Mouse (Mus musculus) lung, embryonic 15.5 days (tissue): ENCODE measurements around the gene Prph. TPM values are rescaled to one million over a fixed set of nuclear protein-coding genes. Genes with fewer than 3 reads are reported as not detected.

Experiments used
- ATAC-seq: fragments of 200-750 bp; cut with Nextera tagmentation; 2 replicates; pipeline ENCODE4 v1.8.0; 2017; ENCODE audit warnings: moderate number of reproducible peaks, borderline replicate concordance; ENCODE audit not compliant: low FRiP score, low TSS enrichment; ENCODE audit errors: extremely low read depth
- H3K27ac ChIP-seq: fragments of 300-500 bp; sonication (generic); 2 replicates; pipeline ENCODE4 v1.5.1; 2015; ENCODE audit warnings: moderate library complexity, mild to moderate bottlenecking, inconsistent platforms
- H3K27me3 ChIP-seq: fragments of 300-500 bp; sonication (generic); 2 replicates; pipeline ENCODE4 v1.6.1; 2015; ENCODE audit warnings: inconsistent platforms
- H3K36me3 ChIP-seq: fragments of 300-500 bp; sonication (generic); 2 replicates; pipeline ENCODE4 v1.6.1; 2015; ENCODE audit warnings: inconsistent platforms
- H3K4me1 ChIP-seq: fragments of 300-500 bp; sonication (generic); 2 replicates; pipeline ENCODE4 v1.6.1; 2015; ENCODE audit warnings: inconsistent platforms
- H3K4me2 ChIP-seq: fragments of 300-500 bp; sonication (generic); 2 replicates; pipeline ENCODE4 v1.6.1; 2015; ENCODE audit warnings: inconsistent platforms, mild to moderate bottlenecking, moderate library complexity
- H3K4me3 ChIP-seq: fragments of 300-500 bp; sonication (generic); 2 replicates; pipeline ENCODE4 v1.5.1; 2015; ENCODE audit warnings: mild to moderate bottlenecking, inconsistent platforms
- H3K9ac ChIP-seq: fragments of 300-500 bp; sonication (generic); 2 replicates; pipeline ENCODE4 v1.6.1; 2015; ENCODE audit warnings: inconsistent platforms
- H3K9me3 ChIP-seq: fragments of 300-500 bp; sonication (generic); 2 replicates; pipeline ENCODE4 v1.6.1; 2016; ENCODE audit warnings: inconsistent platforms
- WGBS: fragments of 180-500 bp; shearing (Covaris S2); methylation state at CpG from one replicate; pipeline ENCODE4 v1.1.7; 2015; 5-methylcytosine and 5-hydroxymethylcytosine counted together
- polyA plus RNA-seq: library from polyadenylated mRNA; unstranded; fragments of >200 nt; fragmentation: Nextera tagmentation; extraction: Ambion mirVana; gene quantifications from 2 replicates; pipeline ENCODE4 v1.2.1, GENCODE M21; 2015

Prph gene
- polyA plus RNA-seq: 3.1 and 6.8 TPM in 2 replicates

GRCm38 (mm10) chr15:99055040-99055439 is at the start of gene Prph:
TSS of gene Prph (plus strand) at chr15:99055174.
- no peak for ATAC-seq
- H3K27ac ChIP-seq: no peak within 1 kb of the TSS
- no peaks in the 10 kb centered on the region for H3K9me3 ChIP-seq
- H3K4me2 ChIP-seq: peak within 1 kb of the TSS; percentile 75
- 2% methylated on average over 30 of the region's 30 CpGs for WGBS
- peaks cover 81% of the 10 kb centered on the region for H3K27me3 ChIP-seq
- 0 out of 2 replicates have a peak within 1 kb of the TSS, but pooled peaks have one; percentile 11 for H3K9ac ChIP-seq
- peak within 1 kb of the TSS; percentile 35 for H3K4me3 ChIP-seq
- peaks cover 24% of the 10 kb centered on the region for H3K4me1 ChIP-seq
- no peaks in the 10 kb centered on the region for H3K36me3 ChIP-seq

GRCm38 (mm10) chr15:99008801-99009241 is 46.2 kb upstream of the Prph start:
- H3K4me2 ChIP-seq: no peak overlapping the region
- H3K9me3 ChIP-seq: no peaks in the 10 kb centered on the region
- 0 out of 2 replicates have a peak, but pooled peaks cover under 1% of the 10 kb centered on the region for H3K27me3 ChIP-seq
- no peaks in the 10 kb centered on the region for H3K4me1 ChIP-seq
- no peak overlapping the region for H3K9ac ChIP-seq
- no peaks in the 10 kb centered on the region for H3K36me3 ChIP-seq
- WGBS: 35% methylated on average over 6 of the region's 6 CpGs
- no peak overlapping the region for H3K27ac ChIP-seq
- ATAC-seq: no peak
- no peak overlapping the region for H3K4me3 ChIP-seq

GRCm38 (mm10) chr15:99010896-99011295 is 44.1 kb upstream of the Prph start:
- H3K9me3 ChIP-seq: no peaks in the 10 kb centered on the region
- no peak for ATAC-seq
- 68% methylated on average over 2 of the region's 2 CpGs for WGBS

GRCm38 (mm10) chr15:99011946-99012345 is 43.0 kb upstream of the Prph start:
- no peak for ATAC-seq
- Histone ChIP-seq H3K4me1 (no peaks in the 10 kb centered on the region), H3K4me2 (no peak overlapping the region), H3K36me3 (no peaks in the 10 kb centered on the region), H3K9ac (no peak overlapping the region), H3K27ac (no peak overlapping the region), H3K4me3 (no peak overlapping the region), H3K9me3 (no peaks in the 10 kb centered on the region), H3K27me3 (0 out of 2 replicates have a peak, but pooled peaks cover 3% of the 10 kb centered on the region)
- 62% methylated on average over 3 of the region's 3 CpGs for WGBS

More at GRCm38 (mm10) chr15:99010896-99011295, 44.1 kb upstream of the Prph start:
- H3K27ac ChIP-seq: no peak overlapping the region
- H3K27me3 ChIP-seq: 0 out of 2 replicates have a peak, but pooled peaks cover 3% of the 10 kb centered on the region
- no peaks in the 10 kb centered on the region for H3K4me1 ChIP-seq
- no peaks in the 10 kb centered on the region for H3K36me3 ChIP-seq
- H3K4me2 ChIP-seq: no peak overlapping the region
- no peak overlapping the region for H3K9ac ChIP-seq
- H3K4me3 ChIP-seq: no peak overlapping the region

DNA sequence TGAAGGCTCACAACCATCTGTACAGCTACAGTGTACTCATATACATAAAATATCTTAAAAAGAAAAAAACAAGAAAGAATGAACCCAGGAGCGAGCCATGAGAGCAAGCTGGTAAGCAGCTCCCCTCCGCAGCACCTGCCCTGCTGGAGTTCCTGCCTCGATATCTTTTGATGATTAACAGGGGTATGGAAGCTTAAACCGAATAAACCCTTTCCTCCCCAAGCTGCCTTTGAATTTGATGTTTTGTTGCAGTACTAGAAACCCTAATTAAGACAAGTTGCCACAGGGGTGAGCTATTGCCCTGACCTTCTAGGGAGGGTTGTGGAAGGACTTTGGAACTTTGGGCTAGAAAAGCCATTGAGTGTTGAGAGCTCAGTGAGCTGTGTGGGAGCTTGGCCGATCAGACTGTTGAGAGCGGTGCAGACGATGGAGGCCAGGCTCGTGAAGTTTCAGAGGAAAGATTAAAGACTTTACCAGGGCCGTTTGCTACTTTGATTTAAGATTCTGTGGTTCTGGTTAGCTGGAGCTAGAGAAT is 40.4 kb upstream of the Prph start:
- no peaks in the 10 kb centered on the region for H3K9me3 ChIP-seq
- H3K36me3 ChIP-seq: no peaks in the 10 kb centered on the region
- 0 out of 2 replicates have a peak, but pooled peaks cover 3% of the 10 kb centered on the region for H3K27me3 ChIP-seq
- H3K4me3 ChIP-seq: no peak overlapping the region
- no peak overlapping the region for H3K9ac ChIP-seq
- no peak overlapping the region for H3K4me2 ChIP-seq
- no peak for ATAC-seq
- H3K27ac ChIP-seq: no peak overlapping the region
- no peaks in the 10 kb centered on the region for H3K4me1 ChIP-seq
- 48% methylated on average over 9 of the region's 9 CpGs for WGBS

DNA sequence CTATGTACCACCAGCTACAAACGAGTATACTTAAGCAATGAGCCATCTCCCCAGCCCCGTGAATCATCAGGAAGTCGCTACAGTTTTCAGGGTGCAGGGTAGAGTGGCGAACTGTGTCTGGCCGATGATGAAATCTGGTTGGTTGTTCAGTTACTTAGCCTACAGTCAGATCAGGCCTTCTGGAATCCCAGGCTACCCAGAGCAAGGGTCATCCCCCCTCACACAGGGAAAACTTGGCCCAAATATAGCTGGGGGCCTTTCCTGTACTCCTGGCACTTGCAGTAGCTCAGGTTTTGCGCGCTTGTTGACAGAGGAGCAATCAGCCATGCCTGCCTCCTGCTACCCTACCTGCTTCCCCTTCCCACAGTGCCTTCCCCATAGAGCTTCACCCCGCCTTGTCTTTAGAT is 37.6 kb upstream of the Prph start:
- Histone ChIP-seq H3K4me3 (no peak overlapping the region), H3K4me2 (no peak overlapping the region), H3K9ac (no peak overlapping the region), H3K27me3 (0 out of 2 replicates have a peak, but pooled peaks cover 3% of the 10 kb centered on the region), H3K4me1 (no peaks in the 10 kb centered on the region), H3K27ac (no peak overlapping the region), H3K9me3 (no peaks in the 10 kb centered on the region), H3K36me3 (no peaks in the 10 kb centered on the region)
- WGBS: 74% methylated on average over 8 of the region's 8 CpGs
- no peak for ATAC-seq

DNA sequence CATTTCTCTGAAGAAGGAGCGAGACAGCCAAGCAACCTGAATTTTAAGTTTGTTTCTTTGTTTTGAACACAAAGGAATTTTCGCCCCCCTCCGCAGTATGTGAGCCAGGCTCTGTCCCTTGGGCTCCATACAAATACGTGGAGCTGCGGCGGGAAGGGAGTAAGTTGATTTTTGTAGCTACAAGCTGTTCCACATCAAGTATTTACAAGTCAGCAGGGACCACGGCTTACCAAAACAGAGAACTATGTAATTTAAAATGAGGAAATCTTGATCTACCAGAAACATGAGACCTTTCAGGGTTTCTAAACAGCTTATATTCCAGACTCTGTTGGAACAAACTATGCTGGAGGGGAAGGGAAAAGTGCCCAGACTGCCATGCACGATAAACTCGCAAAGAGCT is 37.0 kb upstream of the Prph start:
- Histone ChIP-seq H3K4me3 (no peak overlapping the region), H3K27ac (no peak overlapping the region), H3K4me2 (no peak overlapping the region), H3K36me3 (no peaks in the 10 kb centered on the region), H3K9me3 (no peaks in the 10 kb centered on the region), H3K27me3 (0 out of 2 replicates have a peak, but pooled peaks cover 3% of the 10 kb centered on the region), H3K4me1 (no peaks in the 10 kb centered on the region), H3K9ac (no peak overlapping the region)
- no peak for ATAC-seq
- WGBS: 67% methylated on average over 9 of the region's 9 CpGs

- 84% methylated on average over 4 of the region's 4 CpGs for WGBS
- no peak overlapping the region for H3K4me3 ChIP-seq
- H3K27me3 ChIP-seq: 0 out of 2 replicates have a peak, but pooled peaks cover 3% of the 10 kb centered on the region
- no peak for ATAC-seq
- no peaks in the 10 kb centered on the region for H3K9me3 ChIP-seq
- no peak overlapping the region for H3K9ac ChIP-seq
- no peak overlapping the region for H3K27ac ChIP-seq
- H3K4me1 ChIP-seq: no peaks in the 10 kb centered on the region
- no peaks in the 10 kb centered on the region for H3K36me3 ChIP-seq
- H3K4me2 ChIP-seq: no peak overlapping the region
Observed at GRCm38 (mm10) chr15:99018630-99019029, 36.3 kb upstream of the Prph start.

DNA sequence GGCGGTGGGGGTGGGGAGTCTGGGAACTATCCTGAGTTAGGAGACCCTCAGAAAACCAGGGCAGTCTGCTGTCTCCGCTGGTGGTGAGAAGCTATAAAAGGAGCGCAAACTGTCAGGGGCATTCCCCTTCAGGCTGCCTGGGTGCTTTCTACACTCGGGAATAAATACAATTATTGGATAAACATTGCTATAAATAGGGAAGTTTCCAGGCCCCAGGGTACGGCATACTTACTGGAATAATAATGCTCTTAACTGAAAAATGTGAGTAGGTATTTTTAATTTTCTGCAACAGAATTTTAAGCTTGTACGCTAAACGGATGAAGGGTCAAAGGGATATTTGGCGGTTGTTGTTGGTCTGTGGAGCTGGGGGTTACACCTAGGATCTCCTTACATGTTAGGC is 35.5 kb upstream of the Prph start:
- Histone ChIP-seq H3K4me2 (peak overlapping the region; percentile 27), H3K9me3 (no peaks in the 10 kb centered on the region)
- WGBS: 45% methylated on average over 8 of the region's 8 CpGs

DNA sequence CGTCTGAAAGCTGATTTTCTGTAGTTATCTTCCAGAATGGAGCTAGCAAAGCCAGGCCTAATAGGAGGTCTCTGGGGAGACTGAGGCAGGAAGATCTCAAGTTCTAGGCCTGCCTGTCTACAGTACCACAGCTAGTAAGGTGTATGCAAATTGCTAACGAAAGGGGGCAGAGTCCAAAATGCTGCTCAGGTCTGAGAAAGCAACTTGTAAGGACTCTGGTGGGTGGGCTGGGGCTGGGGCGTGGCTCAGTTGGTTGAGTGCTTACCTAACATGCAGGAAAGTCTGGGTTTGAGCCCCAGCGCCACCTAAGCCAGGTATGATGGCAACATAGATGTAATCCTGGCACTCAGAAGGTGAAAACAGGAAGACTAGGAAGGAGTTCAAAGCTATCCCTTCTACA is 34.8 kb upstream of the Prph start:
- no peaks in the 10 kb centered on the region for H3K27me3 ChIP-seq
- no peaks in the 10 kb centered on the region for H3K36me3 ChIP-seq
- H3K4me1 ChIP-seq: no peaks in the 10 kb centered on the region
- H3K9me3 ChIP-seq: no peaks in the 10 kb centered on the region
- ATAC-seq: no peak
- H3K9ac ChIP-seq: no peak overlapping the region
- H3K27ac ChIP-seq: no peak overlapping the region
- 85% methylated on average over 4 of the region's 4 CpGs for WGBS
- no peak overlapping the region for H3K4me2 ChIP-seq
- H3K4me3 ChIP-seq: no peak overlapping the region

More for the DNA sequence above, 35.5 kb upstream of the Prph start:
- Histone ChIP-seq H3K27ac (no peak overlapping the region), H3K27me3 (no peaks in the 10 kb centered on the region), H3K4me3 (no peak overlapping the region), H3K4me1 (no peaks in the 10 kb centered on the region), H3K36me3 (no peaks in the 10 kb centered on the region), H3K9ac (no peak overlapping the region)
- ATAC-seq: no peak

DNA sequence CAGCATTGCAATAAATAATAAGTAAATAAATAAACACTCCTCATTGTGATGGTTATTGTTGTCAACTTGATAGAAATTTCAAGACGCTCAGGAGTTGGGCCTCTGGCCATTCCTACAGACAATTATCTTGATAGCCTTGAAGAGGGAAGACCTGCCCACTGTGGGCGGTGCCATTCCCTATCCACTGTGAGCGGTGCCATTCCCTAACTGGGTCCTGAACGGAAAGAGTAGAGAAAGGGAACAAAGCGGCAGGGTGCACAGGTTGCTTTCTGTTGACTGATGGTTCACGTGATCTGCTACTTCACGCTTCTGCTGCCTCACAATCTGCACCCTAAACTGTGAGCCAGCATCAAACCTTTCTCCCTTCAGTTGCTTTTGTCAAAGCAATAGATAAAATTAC is 33.7 kb upstream of the Prph start:
- H3K27me3 ChIP-seq: no peaks in the 10 kb centered on the region
- H3K4me3 ChIP-seq: no peak overlapping the region
- no peak overlapping the region for H3K9ac ChIP-seq
- no peaks in the 10 kb centered on the region for H3K9me3 ChIP-seq
- 95% methylated on average over 7 of the region's 7 CpGs for WGBS
- no peak for ATAC-seq
- no peak overlapping the region for H3K27ac ChIP-seq
- H3K4me1 ChIP-seq: no peaks in the 10 kb centered on the region
- no peaks in the 10 kb centered on the region for H3K36me3 ChIP-seq
- no peak overlapping the region for H3K4me2 ChIP-seq

DNA sequence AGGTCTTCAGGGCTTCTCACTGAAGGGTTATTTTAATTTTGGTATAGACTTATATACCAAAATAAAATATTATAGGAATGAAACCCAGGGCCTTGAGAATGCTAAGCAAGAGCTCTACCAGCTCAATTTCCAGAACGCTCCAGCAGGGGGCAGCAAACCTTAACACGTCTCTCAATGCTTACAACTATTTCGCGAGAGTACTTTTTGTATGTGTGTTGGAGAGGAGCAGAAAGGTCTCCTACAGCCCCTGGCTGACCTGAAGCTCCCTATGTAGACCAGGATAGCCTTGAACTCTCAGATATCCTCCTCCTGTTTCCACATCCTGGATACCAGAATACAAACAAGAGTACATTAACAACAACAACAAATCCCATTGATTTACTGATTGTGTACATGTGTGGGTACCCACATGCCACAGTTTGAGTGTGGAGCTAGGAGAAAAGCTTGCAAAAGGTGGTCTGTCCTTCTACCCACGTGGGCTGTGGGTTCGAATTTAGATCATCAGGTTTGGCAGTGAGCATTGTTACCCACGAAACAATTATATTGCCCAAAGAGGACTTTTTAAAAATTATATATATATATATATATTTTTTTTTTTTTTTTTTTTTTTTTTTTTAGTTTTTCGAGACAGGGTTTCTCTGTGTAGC is 30.2 kb upstream of the Prph start:
- H3K4me3 ChIP-seq: no peak overlapping the region
- no peaks in the 10 kb centered on the region for H3K36me3 ChIP-seq
- no peak for ATAC-seq
- WGBS: 19% methylated on average over 7 of the region's 8 CpGs
- H3K9me3 ChIP-seq: no peaks in the 10 kb centered on the region
- no peak overlapping the region for H3K27ac ChIP-seq
- H3K4me2 ChIP-seq: no peak overlapping the region
- no peaks in the 10 kb centered on the region for H3K27me3 ChIP-seq
- H3K9ac ChIP-seq: no peak overlapping the region
- H3K4me1 ChIP-seq: peaks cover 8% of the 10 kb centered on the region; the same call in 1 of the 2 replicates
